Mouse (Mus musculus) liver, adult 2 months (tissue): ENCODE measurements at regions not wholly inside any gene's neighbourhood (a gene's known extent, or its start where the extent isn't known, plus 50 kb on each side); places are given as distances from the start of the nearest gene placed in this dataset.

ENCODE experiments used
- CTCF ChIP-seq: fragments of 200-500 bp; IDR thresholded peaks from 2 replicates; pipeline ENCODE4 v1.5.1; 2011; ENCODE audit warnings: low read depth, low read length, control low read depth
- POLR2A ChIP-seq: fragments of 200-500 bp; IDR thresholded peaks from 2 replicates; pipeline ENCODE4 v1.6.1; 2011; ENCODE audit warnings: low read length, control low read depth; ENCODE audit not compliant: insufficient read depth; ENCODE audit errors: extremely low read depth

DNA sequence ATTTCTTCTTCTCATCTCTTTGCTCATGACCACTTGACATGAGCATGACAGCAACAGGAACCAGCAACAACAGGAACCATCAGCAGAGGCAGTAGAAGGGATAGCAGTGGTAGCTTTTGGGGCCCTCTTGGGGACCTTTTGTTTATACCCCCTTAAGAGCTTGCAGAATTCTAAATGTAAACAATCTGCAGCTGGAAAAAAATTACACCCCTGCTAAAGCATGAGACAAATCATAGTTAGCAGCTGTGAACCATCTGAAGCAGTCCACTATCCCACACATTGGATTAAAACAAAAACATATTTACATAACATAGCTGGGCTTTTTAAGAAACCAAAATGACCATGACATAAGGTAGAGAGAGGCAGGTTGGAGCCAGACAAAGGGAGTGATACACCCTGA lies 126.9 kb upstream of the Plxna2 start:
- TF ChIP-seq CTCF (no peak), POLR2A (no peak)
